Comparison of ENCODE assay signal across 10 mouse cellular contexts in genomic region chr6:54848546-54848945, GRCm38 (mm10).
"Had no signal": no experiment of that assay in that cellular context is flagged by ENCODE, and none has a peak within 500 bp of the region (broad histone marks: within the 10 kb centered on the region; RNA-seq: fewer than 3 reads in every experiment).

No protein-coding gene starts in this region.

- H3K4me3 ChIP-seq: limb, embryonic 15.5 days; liver, embryonic 13.5 days; midbrain, embryonic 12.5 days; stomach, embryonic 15.5 days had no signal

- H3K4me2 ChIP-seq: limb, embryonic 15.5 days; liver, embryonic 13.5 days; midbrain, embryonic 12.5 days; stomach, embryonic 15.5 days had no signal

- DNase-seq: kidney, adult 8-10 months; kidney, postnatal 25 days; liver, embryonic 13.5 days; lung, adult 18-20 months; right cerebral cortex, postnatal 14 days; thymus, postnatal 4 days had no signal

- H3K27ac ChIP-seq: limb, embryonic 15.5 days; liver, embryonic 13.5 days; midbrain, embryonic 12.5 days; stomach, embryonic 15.5 days had no signal

- H3K27me3 ChIP-seq: limb, embryonic 15.5 days; liver, embryonic 13.5 days; midbrain, embryonic 12.5 days; stomach, embryonic 15.5 days had no signal

- ATAC-seq: midbrain, embryonic 16.5 days had no signal

- H3K36me3 ChIP-seq: limb, embryonic 15.5 days; liver, embryonic 13.5 days; midbrain, embryonic 12.5 days; stomach, embryonic 15.5 days had no signal

- H3K9ac ChIP-seq: limb, embryonic 15.5 days; liver, embryonic 13.5 days; midbrain, embryonic 12.5 days; stomach, embryonic 15.5 days had no signal

- H3K9me3 ChIP-seq: limb, embryonic 15.5 days; liver, embryonic 13.5 days; midbrain, embryonic 12.5 days; stomach, embryonic 15.5 days had no signal
